Mouse (Mus musculus) mouse embryonic stem cell (cell line): ENCODE results near the gene Ramp1.

Experiments
- in situ Hi-C, 2 experiments: fragments of 300-500 bp; cut with MboI; formaldehyde crosslinking; loops; 1 replicate in 1 of 2; 3 replicates in 1 of 2; pipeline ENCODE4 v1.14.3; 2019 to 2020; ENCODE audit warnings: low sequenced_read_pairs in 2 of 2, low pct_unique_long_range_greater_than_20kb in 1 of 2, mixed read lengths in 1 of 2; ENCODE audit not compliant: unreplicated experiment in 1 of 2

Gene Ramp1

GRCm38 (mm10) chr1:91272260-91272659 is 92.6 kb downstream of the Ramp1 start:
- in situ Hi-C loops = no loop called here
